17 mouse cellular contexts compared by ENCODE assay signal in the genomic region with DNA sequence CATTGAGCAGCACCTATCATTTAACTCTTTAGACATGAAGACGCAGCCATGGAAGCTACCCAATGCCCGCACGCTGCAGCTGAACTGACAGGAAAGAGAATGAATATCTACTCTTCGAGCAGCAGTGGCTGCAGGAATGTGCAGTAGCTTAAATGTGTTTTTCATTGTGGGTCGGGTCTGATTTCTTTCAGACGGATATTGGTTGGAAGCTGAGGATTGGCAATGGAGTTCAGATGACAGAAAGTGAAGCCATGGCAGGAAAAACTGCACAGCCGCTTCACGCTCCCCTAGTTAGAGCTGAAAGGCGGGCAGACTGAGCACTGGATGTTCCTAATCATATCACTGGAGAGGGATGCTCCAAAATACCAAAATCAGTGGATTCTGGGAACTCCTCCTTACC.
DNase-seq lines count a peak whose midpoint lies in the region; ATAC-seq lines count a peak whose summit lies in the region.
"Had no signal": no experiment of that assay in that cellular context is flagged by ENCODE, and none has a peak within 500 bp of the region (broad histone marks: within the 10 kb centered on the region; RNA-seq: fewer than 3 reads in every experiment).

No protein-coding gene starts in this region.

- H3K36me3 ChIP-seq in embryonic facial prominence, embryonic 10.5 days (replicated peaks) = peaks cover 5% of the 10 kb centered on the region; the same call in 1 of the 2 replicates
- no peaks in the 10 kb centered on the region for H3K36me3 ChIP-seq in embryonic facial prominence, embryonic 11.5 days (replicated peaks; ENCODE audit: control insufficient read depth, insufficient read depth, low read depth, low read length)
- no peaks in the 10 kb centered on the region for H3K36me3 ChIP-seq in embryonic facial prominence, embryonic 15.5 days
- no peaks in the 10 kb centered on the region for H3K36me3 ChIP-seq in limb, embryonic 15.5 days
- H3K36me3 ChIP-seq: forebrain, embryonic 15.5 days; heart, embryonic 12.5 days; hindbrain, embryonic 10.5 days; intestine, embryonic 15.5 days had no signal

- H3K4me2 ChIP-seq in embryonic facial prominence, embryonic 11.5 days (ENCODE audit: low read depth, low read length) = no peak overlapping the region
- peak overlapping the region; percentile 24 for H3K4me2 ChIP-seq in embryonic facial prominence, embryonic 15.5 days (replicated peaks)
- no peak overlapping the region for H3K4me2 ChIP-seq in limb, embryonic 15.5 days
- H3K4me2 ChIP-seq: forebrain, embryonic 15.5 days; heart, embryonic 12.5 days; hindbrain, embryonic 14.5 days; intestine, embryonic 15.5 days had no signal

- no peak for ATAC-seq in embryonic facial prominence, embryonic 11.5 days (replicated peaks; ENCODE audit: insufficient number of reproducible peaks, low FRiP score, low TSS enrichment, low read depth)
- peak; percentile 47; the same call in 1 of the 2 replicates for ATAC-seq in embryonic facial prominence, embryonic 15.5 days (ENCODE audit: insufficient number of reproducible peaks, low FRiP score, low TSS enrichment, low read depth)
- ATAC-seq in limb, embryonic 15.5 days (ENCODE audit: insufficient number of reproducible peaks, low FRiP score, low TSS enrichment, low read depth) = no peak
- ATAC-seq: forebrain, embryonic 15.5 days; intestine, embryonic 15.5 days had no signal

- H3K27me3 ChIP-seq in embryonic facial prominence, embryonic 10.5 days (replicated peaks; ENCODE audit: low read depth, poor library complexity, severe bottlenecking) = no peaks in the 10 kb centered on the region
- H3K27me3 ChIP-seq in embryonic facial prominence, embryonic 11.5 days (ENCODE audit: control insufficient read depth, insufficient read depth, low read length) = no peaks in the 10 kb centered on the region
- H3K27me3 ChIP-seq in embryonic facial prominence, embryonic 15.5 days = no peaks in the 10 kb centered on the region
- no peaks in the 10 kb centered on the region for H3K27me3 ChIP-seq in limb, embryonic 15.5 days
- H3K27me3 ChIP-seq: forebrain, embryonic 15.5 days; heart, embryonic 12.5 days; intestine, embryonic 15.5 days had no signal

- peak; percentile 34 for DNase-seq in embryonic facial prominence, embryonic 10.5 days (ENCODE audit: low spot score)
- peak; percentile 82 for DNase-seq in embryonic facial prominence, embryonic 11.5 days (ENCODE audit: low spot score)
- DNase-seq in frontal cortex, postnatal 14 days (ENCODE audit: low spot score in 2 of 2) = no peak
- no peak for DNase-seq in adrenal gland, postnatal 36 days
- DNase-seq: adrenal gland, adult 8-10 months; cerebellum, adult 11 months; cerebellum, adult 8-10 months; cerebellum, postnatal 14 days; gastrocnemius, postnatal 14 days; heart, adult 2 months had no signal

- H3K4me3 ChIP-seq in embryonic facial prominence, embryonic 10.5 days = no peak overlapping the region
- no peak overlapping the region for H3K4me3 ChIP-seq in embryonic facial prominence, embryonic 11.5 days (ENCODE audit: low read depth, low read length)
- H3K4me3 ChIP-seq in embryonic facial prominence, embryonic 15.5 days (replicated peaks) = no peak overlapping the region
- no peak overlapping the region for H3K4me3 ChIP-seq in limb, embryonic 15.5 days
- H3K4me3 ChIP-seq: forebrain, embryonic 15.5 days; heart, adult 2 months; heart, embryonic 12.5 days; hindbrain, embryonic 10.5 days; intestine, embryonic 15.5 days had no signal

- peaks cover 9% of the 10 kb centered on the region; the same call in 1 of the 2 replicates for H3K9me3 ChIP-seq in embryonic facial prominence, embryonic 10.5 days
- H3K9me3 ChIP-seq in embryonic facial prominence, embryonic 11.5 days (replicated peaks; ENCODE audit: control insufficient read depth, low read length) = no peaks in the 10 kb centered on the region
- no peaks in the 10 kb centered on the region for H3K9me3 ChIP-seq in embryonic facial prominence, embryonic 15.5 days (replicated peaks)
- H3K9me3 ChIP-seq in limb, embryonic 15.5 days = no peaks in the 10 kb centered on the region
- H3K9me3 ChIP-seq: forebrain, embryonic 15.5 days; heart, embryonic 12.5 days; intestine, embryonic 15.5 days had no signal

- H3K27ac ChIP-seq in embryonic facial prominence, embryonic 10.5 days (replicated peaks) = peak overlapping the region; percentile 42; the same call in 1 of the 2 replicates
- H3K27ac ChIP-seq in embryonic facial prominence, embryonic 11.5 days (replicated peaks; ENCODE audit: low read depth, low read length) = 0 out of 2 replicates have a peak overlapping the region, but pooled peaks have one; percentile 31
- H3K27ac ChIP-seq in embryonic facial prominence, embryonic 15.5 days (replicated peaks) = peak overlapping the region; percentile 48
- peak overlapping the region; percentile 54; the same call in 1 of the 2 replicates for H3K27ac ChIP-seq in limb, embryonic 15.5 days
- H3K27ac ChIP-seq: forebrain, embryonic 15.5 days; heart, adult 2 months; hindbrain, embryonic 10.5 days; hindbrain, embryonic 14.5 days; intestine, embryonic 15.5 days had no signal

- 67% methylated on average over 9 of the region's 9 CpGs for WGBS in embryonic facial prominence, embryonic 10.5 days
- WGBS in embryonic facial prominence, embryonic 11.5 days = 52% methylated on average over 9 of the region's 9 CpGs
- WGBS in embryonic facial prominence, embryonic 15.5 days = 34% methylated on average over 9 of the region's 9 CpGs
- WGBS in limb, embryonic 15.5 days = 56% methylated on average over 9 of the region's 9 CpGs

- H3K9ac ChIP-seq in embryonic facial prominence, embryonic 11.5 days (replicated peaks; ENCODE audit: low read length) = no peak overlapping the region
- no peak overlapping the region for H3K9ac ChIP-seq in embryonic facial prominence, embryonic 15.5 days
- H3K9ac ChIP-seq in limb, embryonic 15.5 days = no peak overlapping the region
- H3K9ac ChIP-seq: forebrain, embryonic 15.5 days; heart, embryonic 12.5 days; hindbrain, embryonic 14.5 days; intestine, embryonic 15.5 days had no signal

- H3K4me1 ChIP-seq in embryonic facial prominence, embryonic 10.5 days = peaks cover 9% of the 10 kb centered on the region
- H3K4me1 ChIP-seq in embryonic facial prominence, embryonic 11.5 days (ENCODE audit: control insufficient read depth, insufficient read depth, low read length) = no peaks in the 10 kb centered on the region
- peaks cover 23% of the 10 kb centered on the region for H3K4me1 ChIP-seq in embryonic facial prominence, embryonic 15.5 days
- peaks cover 4% of the 10 kb centered on the region; the same call in 1 of the 2 replicates for H3K4me1 ChIP-seq in limb, embryonic 15.5 days
- H3K4me1 ChIP-seq: forebrain, embryonic 15.5 days; intestine, embryonic 15.5 days had no signal

Comparison
In these comparisons a context has a peak if more than half of its experiments do, and no peak if none do; other contexts are left out.
1. DNase-seq: peak in embryonic facial prominence, embryonic 10.5 days (single experiment) and embryonic facial prominence, embryonic 11.5 days (single experiment); none in frontal cortex, postnatal 14 days (0 of 2) and adrenal gland, postnatal 36 days (0 of 2).
2. Peak in every context shown above with its lines, with median percentiles within 50 percentile points of each other: H3K27ac ChIP-seq.